Mouse (Mus musculus) neural tube, embryonic 14.5 days (tissue): ENCODE measurements at regions not wholly inside any gene's neighbourhood (a gene's known extent, or its start where the extent isn't known, plus 50 kb on each side); places are given as distances from the start of the nearest gene placed in this dataset.

ENCODE experiments used
- ATAC-seq: fragments of 200-750 bp; cut with Nextera tagmentation; 2 replicates; pipeline ENCODE4 v1.8.0; 2017; ENCODE audit warnings: low read depth, mild to moderate bottlenecking, moderate TSS enrichment, moderate library complexity
- H3K27ac ChIP-seq: fragments of 300-500 bp; sonication (generic); 2 replicates; pipeline ENCODE4 v1.5.1; 2014; ENCODE audit warnings: low read depth, mild to moderate bottlenecking, control low read depth, low read length, moderate library complexity, mixed read lengths
- H3K27me3 ChIP-seq: fragments of 300-500 bp; sonication (generic); 2 replicates; pipeline ENCODE4 v1.6.1; 2014; ENCODE audit warnings: low read length; ENCODE audit not compliant: control insufficient read depth, insufficient read depth
- H3K36me3 ChIP-seq: fragments of 300-500 bp; sonication (generic); 2 replicates; pipeline ENCODE4 v1.6.1; 2014; ENCODE audit warnings: low read length, mixed read lengths; ENCODE audit not compliant: control insufficient read depth, insufficient read depth
- H3K4me1 ChIP-seq: fragments of 300-500 bp; sonication (generic); 2 replicates; pipeline ENCODE4 v1.6.1; 2014; ENCODE audit warnings: low read length; ENCODE audit not compliant: control insufficient read depth, insufficient read depth
- H3K4me2 ChIP-seq: fragments of 300-500 bp; sonication (generic); 2 replicates; pipeline ENCODE4 v1.6.1; 2014; ENCODE audit warnings: mild to moderate bottlenecking, low read depth, low read length, control low read depth
- H3K4me3 ChIP-seq: fragments of 300-500 bp; sonication (generic); 2 replicates; pipeline ENCODE4 v1.5.1; 2014; ENCODE audit warnings: low read depth, low read length, control low read depth, mixed read lengths
- H3K9ac ChIP-seq: fragments of 300-500 bp; sonication (generic); replicated peaks from 2 replicates; pipeline ENCODE4 v1.6.1; 2014; ENCODE audit warnings: low read depth, mild to moderate bottlenecking, control low read depth, low read length, mixed read lengths
- H3K9me3 ChIP-seq: fragments of 300-500 bp; sonication (generic); 2 replicates; pipeline ENCODE4 v1.6.1; 2016; ENCODE audit warnings: low read length; ENCODE audit not compliant: control insufficient read depth
- WGBS: fragments of 180-500 bp; shearing (Covaris S2); extraction: QIAGEN DNeasy Blood & Tissue Kit; methylation state at CpG from one replicate; pipeline ENCODE4 v1.1.7; 2014; 5-methylcytosine and 5-hydroxymethylcytosine counted together

GRCm38 (mm10) chr6:117788580-117789540 is 52.1 kb upstream of the Zfp637 start:
- no peak overlapping the region for H3K9ac ChIP-seq
- no peaks in the 10 kb centered on the region for H3K36me3 ChIP-seq
- 82% methylated on average over 12 of the region's 12 CpGs for whole genome bisulfite sequencing
- ATAC-seq = no peak
- H3K27ac ChIP-seq = no peak overlapping the region
- no peak overlapping the region for H3K4me2 ChIP-seq
- no peak overlapping the region for H3K4me3 ChIP-seq
- no peaks in the 10 kb centered on the region for H3K4me1 ChIP-seq
- H3K27me3 ChIP-seq = no peaks in the 10 kb centered on the region
- H3K9me3 ChIP-seq = no peaks in the 10 kb centered on the region

- H3K9ac ChIP-seq = no peak overlapping the region
- no peaks in the 10 kb centered on the region for H3K9me3 ChIP-seq
- H3K4me2 ChIP-seq = no peak overlapping the region
- H3K27ac ChIP-seq = no peak overlapping the region
- WGBS = 91% methylated on average over 6 of the region's 6 CpGs
- no peaks in the 10 kb centered on the region for H3K4me1 ChIP-seq
- H3K27me3 ChIP-seq = no peaks in the 10 kb centered on the region
- H3K36me3 ChIP-seq = no peaks in the 10 kb centered on the region
- no peak overlapping the region for H3K4me3 ChIP-seq
- no peak for ATAC-seq
Observed at GRCm38 (mm10) chr6:117790581-117790980, 50.4 kb upstream of the Zfp637 start.
